Mouse (Mus musculus) hindbrain, embryonic 12.5 days (tissue): ENCODE data around the gene Abhd12. TPM values are rescaled to one million over a fixed set of nuclear protein-coding genes. Genes with fewer than 3 reads are reported as not detected.

Experiments used
- ATAC-seq: fragments of 200-750 bp; cut with Nextera tagmentation; 2 replicates; pipeline ENCODE4 v1.8.0; 2017; ENCODE audit warnings: moderate TSS enrichment; ENCODE audit not compliant: low FRiP score
- H3K27ac ChIP-seq: fragments of 300-500 bp; sonication (generic); 2 replicates; pipeline ENCODE4 v1.5.1; 2016; ENCODE audit warnings: mild to moderate bottlenecking
- H3K27me3 ChIP-seq: fragments of 300-500 bp; sonication (generic); 2 replicates; pipeline ENCODE4 v1.6.1; 2016; ENCODE audit warnings: mild to moderate bottlenecking
- H3K36me3 ChIP-seq: fragments of 300-500 bp; sonication (generic); 2 replicates; pipeline ENCODE4 v1.6.1; 2016; ENCODE audit warnings: mild to moderate bottlenecking
- H3K4me1 ChIP-seq: fragments of 300-500 bp; sonication (generic); 2 replicates; pipeline ENCODE4 v1.6.1; 2016
- H3K4me2 ChIP-seq: fragments of 300-500 bp; sonication (generic); replicated peaks from 2 replicates; pipeline ENCODE4 v1.6.1; 2016; ENCODE audit warnings: mild to moderate bottlenecking
- H3K4me3 ChIP-seq: fragments of 300-500 bp; sonication (generic); 2 replicates; pipeline ENCODE4 v1.5.1; 2016; ENCODE audit warnings: mild to moderate bottlenecking
- H3K9ac ChIP-seq: fragments of 300-500 bp; sonication (generic); 2 replicates; pipeline ENCODE4 v1.6.1; 2016; ENCODE audit warnings: mild to moderate bottlenecking, moderate library complexity
- H3K9me3 ChIP-seq: fragments of 300-500 bp; sonication (generic); replicated peaks from 2 replicates; pipeline ENCODE4 v1.6.1; 2016; ENCODE audit warnings: mild to moderate bottlenecking
- WGBS: fragments of 180-500 bp; shearing (Covaris S2); methylation state at CpG from one replicate; pipeline ENCODE4 v1.1.7; 2016; 5-methylcytosine and 5-hydroxymethylcytosine counted together
- polyA plus RNA-seq: library from polyadenylated mRNA; unstranded; fragments of >200 nt; fragmentation: Nextera tagmentation; extraction: Ambion mirVana; gene quantifications from 2 replicates; pipeline ENCODE4 v1.2.1, GENCODE M21; 2016

The Abhd12 gene
- polyA plus RNA-seq, 1 experiment from 2014 or later, result 74.1 TPM

- Histone ChIP-seq H3K27me3 (no peaks in the 10 kb centered on the region), H3K9ac (peak within 1 kb of the TSS; percentile 93), H3K4me1 (peaks cover 18% of the 10 kb centered on the region), H3K4me2 (peak within 1 kb of the TSS; percentile 94), H3K36me3 (no peaks in the 10 kb centered on the region), H3K9me3 (no peaks in the 10 kb centered on the region), H3K27ac (peak within 1 kb of the TSS; percentile 89), H3K4me3 (peak within 1 kb of the TSS; percentile 92)
- ATAC-seq, result peak; percentile 69
- WGBS, result 33% methylated on average over 9 of the region's 9 CpGs
These were observed 452 bp upstream of the Abhd12 start, which contains the start of gene Gins1 for GRCm38 (mm10) chr2:150904936-150905450. Gene Gins1, plus strand, starts transcription at chr2:150905400.

DNA sequence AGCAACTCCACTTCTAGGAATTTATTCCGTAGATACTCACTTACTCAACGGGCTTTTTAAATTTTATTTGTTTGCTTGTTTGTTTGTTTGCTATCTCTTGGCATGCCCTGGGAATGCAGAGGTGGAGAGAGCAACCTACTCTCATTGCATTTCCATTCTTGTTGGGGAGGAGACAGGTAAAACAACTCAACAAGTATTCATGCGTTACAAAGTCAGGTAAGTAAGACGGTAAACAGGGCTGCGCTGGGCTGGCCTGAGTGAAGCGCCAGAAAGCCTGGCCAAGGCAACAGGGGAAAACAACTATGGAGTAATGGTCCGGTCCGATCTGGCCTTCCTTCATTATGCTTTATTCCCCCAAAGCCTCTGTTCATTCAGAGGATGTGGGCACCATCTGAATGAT lies 2.2 kb downstream of the Abhd12 start:
- 0 out of 2 replicates have a peak overlapping the region, but pooled peaks have one; percentile 94 for H3K4me2 ChIP-seq
- ATAC-seq, result no peak
- no peak overlapping the region for H3K9ac ChIP-seq
- H3K36me3 ChIP-seq, result no peaks in the 10 kb centered on the region
- H3K27me3 ChIP-seq, result no peaks in the 10 kb centered on the region
- H3K4me3 ChIP-seq, result no peak overlapping the region
- H3K4me1 ChIP-seq, result peaks cover 17% of the 10 kb centered on the region
- no peak overlapping the region for H3K27ac ChIP-seq
- H3K9me3 ChIP-seq, result no peaks in the 10 kb centered on the region
- 85% methylated on average over 8 of the region's 8 CpGs for WGBS

DNA sequence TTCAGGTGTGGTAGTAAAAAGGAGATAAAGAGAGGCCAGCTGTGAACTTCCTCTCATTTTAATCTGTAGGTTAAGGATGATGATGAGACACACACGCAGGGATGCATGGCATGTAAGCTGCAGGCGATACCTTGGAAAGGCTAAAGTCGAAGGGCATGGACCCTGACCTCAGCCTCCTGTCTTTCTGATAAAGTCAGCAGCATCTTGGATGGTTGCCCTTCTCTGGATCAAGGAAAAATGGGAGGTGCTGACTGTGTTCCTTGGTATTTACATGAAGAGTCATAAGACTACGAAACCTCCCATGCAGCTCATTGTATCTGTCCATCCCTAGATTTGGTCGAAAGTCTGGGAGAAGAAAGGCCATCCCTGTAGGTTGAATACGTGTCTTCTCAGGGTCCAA lies 4.2 kb downstream of the Abhd12 start:
- Histone ChIP-seq H3K4me2 (no peak overlapping the region), H3K36me3 (no peaks in the 10 kb centered on the region), H3K4me1 (peaks cover 17% of the 10 kb centered on the region), H3K9me3 (no peaks in the 10 kb centered on the region), H3K9ac (no peak overlapping the region), H3K27me3 (no peaks in the 10 kb centered on the region), H3K4me3 (no peak overlapping the region), H3K27ac (no peak overlapping the region)
- ATAC-seq, result no peak
- WGBS, result 96% methylated on average over 6 of the region's 6 CpGs

GRCm38 (mm10) chr2:150895691-150896252 lies 8.8 kb downstream of the Abhd12 start:
- 85% methylated on average over 7 of the region's 7 CpGs for WGBS

GRCm38 (mm10) chr2:150894617-150895267 lies 9.8 kb downstream of the Abhd12 start:
- no peaks in the 10 kb centered on the region for H3K36me3 ChIP-seq

More at GRCm38 (mm10) chr2:150895691-150896252, 8.8 kb downstream of the Abhd12 start:
- no peak for ATAC-seq
- Histone ChIP-seq H3K4me1 (no peaks in the 10 kb centered on the region), H3K9me3 (no peaks in the 10 kb centered on the region), H3K27ac (no peak overlapping the region), H3K9ac (no peak overlapping the region), H3K4me2 (no peak overlapping the region), H3K36me3 (no peaks in the 10 kb centered on the region), H3K4me3 (no peak overlapping the region), H3K27me3 (no peaks in the 10 kb centered on the region)

GRCm38 (mm10) chr2:150887370-150887769 lies 17.2 kb downstream of the Abhd12 start:
- no peak overlapping the region for H3K4me2 ChIP-seq
- no peak overlapping the region for H3K4me3 ChIP-seq
- ATAC-seq, result no peak
- no peak overlapping the region for H3K27ac ChIP-seq
- H3K4me1 ChIP-seq, result no peaks in the 10 kb centered on the region
- 82% methylated on average over 2 of the region's 2 CpGs for WGBS
- H3K36me3 ChIP-seq, result no peaks in the 10 kb centered on the region
- no peaks in the 10 kb centered on the region for H3K9me3 ChIP-seq
- H3K27me3 ChIP-seq, result no peaks in the 10 kb centered on the region
- no peak overlapping the region for H3K9ac ChIP-seq

More at GRCm38 (mm10) chr2:150894617-150895267, 9.8 kb downstream of the Abhd12 start:
- 92% methylated on average over 2 of the region's 2 CpGs for WGBS
- ATAC-seq, result no peak
- no peak overlapping the region for H3K27ac ChIP-seq
- no peaks in the 10 kb centered on the region for H3K27me3 ChIP-seq
- no peak overlapping the region for H3K9ac ChIP-seq
- no peak overlapping the region for H3K4me3 ChIP-seq
- no peaks in the 10 kb centered on the region for H3K4me1 ChIP-seq
- H3K9me3 ChIP-seq, result no peaks in the 10 kb centered on the region
- no peak overlapping the region for H3K4me2 ChIP-seq

- Histone ChIP-seq H3K36me3 (no peaks in the 10 kb centered on the region), H3K4me1 (no peaks in the 10 kb centered on the region), H3K4me3 (no peak overlapping the region)
These were observed 18.2 kb downstream of the Abhd12 start for GRCm38 (mm10) chr2:150886315-150886714.

DNA sequence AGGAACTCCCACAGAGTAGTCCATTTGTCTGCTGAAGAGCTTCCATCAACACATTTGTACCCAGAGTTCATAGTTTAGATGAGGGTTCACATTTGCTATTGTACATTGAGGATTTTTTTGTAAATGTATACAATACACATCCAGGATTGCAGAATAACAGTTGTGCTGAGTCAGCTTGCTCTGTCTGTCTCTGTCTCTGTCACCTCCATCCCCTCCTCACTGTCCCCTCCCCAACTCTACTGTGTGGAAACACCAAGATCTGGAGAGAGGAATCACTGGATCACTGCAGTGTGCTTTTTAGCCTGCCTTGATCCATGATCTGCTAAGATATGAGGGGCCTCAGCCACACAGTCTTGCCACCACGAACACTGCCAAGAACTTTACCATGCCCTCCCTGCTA lies 18.7 kb downstream of the Abhd12 start:
- no peak overlapping the region for H3K9ac ChIP-seq
- no peak overlapping the region for H3K4me2 ChIP-seq
- no peaks in the 10 kb centered on the region for H3K36me3 ChIP-seq
- no peak overlapping the region for H3K4me3 ChIP-seq
- 88% methylated on average over 1 of the region's 1 CpGs for WGBS
- H3K4me1 ChIP-seq, result no peaks in the 10 kb centered on the region
- no peaks in the 10 kb centered on the region for H3K27me3 ChIP-seq
- no peaks in the 10 kb centered on the region for H3K9me3 ChIP-seq
- H3K27ac ChIP-seq, result no peak overlapping the region
- no peak for ATAC-seq

More at GRCm38 (mm10) chr2:150886315-150886714, 18.2 kb downstream of the Abhd12 start:
- Histone ChIP-seq H3K9me3 (no peaks in the 10 kb centered on the region), H3K4me2 (no peak overlapping the region), H3K9ac (no peak overlapping the region), H3K27ac (no peak overlapping the region), H3K27me3 (no peaks in the 10 kb centered on the region)
- no peak for ATAC-seq

DNA sequence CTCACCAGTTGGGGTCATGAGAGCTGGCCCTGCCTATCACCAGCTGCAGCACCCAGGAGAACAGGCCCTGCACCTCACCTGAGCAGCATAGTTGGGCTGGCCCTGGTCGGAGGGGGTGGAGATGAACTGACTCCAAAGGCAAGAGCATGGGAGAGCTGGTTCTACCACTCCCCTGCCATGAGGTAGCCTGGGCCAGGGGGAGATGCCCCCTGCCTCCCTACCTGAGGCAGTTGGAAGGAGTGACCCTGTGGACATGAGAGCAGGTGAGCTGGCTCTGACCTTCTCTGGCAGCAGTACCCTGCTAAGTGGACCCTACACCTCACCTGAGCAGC lies 19.8 kb downstream of the Abhd12 start:
- ATAC-seq, result peak; percentile 29; the same call in 1 of the 2 replicates
- 100% methylated on average over 1 of the region's 1 CpGs for WGBS

DNA sequence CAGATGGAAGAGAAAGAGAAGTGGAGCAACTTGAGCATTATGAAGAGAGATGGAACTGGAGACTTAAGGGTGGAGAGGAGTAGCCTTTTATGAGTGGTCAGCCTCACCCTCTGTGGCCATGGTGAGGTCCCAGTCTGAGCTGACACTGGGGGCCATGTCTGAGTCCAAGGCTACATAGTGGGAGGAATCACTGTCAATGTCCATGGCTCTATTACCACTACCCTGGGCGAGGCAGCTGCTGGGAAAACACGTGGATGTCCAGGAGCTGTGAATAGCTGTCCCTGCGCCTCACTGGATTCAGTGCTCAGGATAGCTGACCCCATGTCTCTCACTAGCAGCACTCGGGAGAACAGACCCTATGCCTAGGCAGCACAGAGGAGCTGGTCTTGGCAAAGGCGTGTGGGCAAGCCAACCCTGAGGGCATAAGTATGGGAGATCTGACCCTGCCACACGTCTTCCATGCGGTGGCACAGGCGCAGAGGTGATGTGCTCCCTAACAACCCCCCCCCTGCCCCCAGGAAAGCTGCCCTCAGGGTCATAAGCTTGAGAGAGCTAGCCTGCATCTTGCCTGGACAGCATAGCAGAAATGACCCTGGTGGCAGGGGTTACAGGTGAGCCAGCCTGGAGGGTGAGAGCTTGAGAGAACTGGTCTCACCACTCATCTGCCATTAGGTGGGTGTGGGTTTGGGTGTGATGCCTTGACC lies 20.3 kb downstream of the Abhd12 start:
- no peaks in the 10 kb centered on the region for H3K4me1 ChIP-seq
- 0 out of 2 replicates have a peak, but pooled peaks have one; percentile 16 for ATAC-seq
- no peak overlapping the region for H3K9ac ChIP-seq
- H3K4me3 ChIP-seq, result no peak overlapping the region
- H3K36me3 ChIP-seq, result no peaks in the 10 kb centered on the region
- 93% methylated on average over 8 of the region's 8 CpGs for WGBS
- H3K27ac ChIP-seq, result no peak overlapping the region
- H3K9me3 ChIP-seq, result no peaks in the 10 kb centered on the region
- no peak overlapping the region for H3K4me2 ChIP-seq
- no peaks in the 10 kb centered on the region for H3K27me3 ChIP-seq

More for the DNA sequence above, 19.8 kb downstream of the Abhd12 start:
- Histone ChIP-seq H3K4me2 (no peak overlapping the region), H3K4me1 (no peaks in the 10 kb centered on the region), H3K27me3 (no peaks in the 10 kb centered on the region), H3K9ac (no peak overlapping the region), H3K4me3 (no peak overlapping the region), H3K36me3 (no peaks in the 10 kb centered on the region), H3K27ac (no peak overlapping the region), H3K9me3 (no peaks in the 10 kb centered on the region)

GRCm38 (mm10) chr2:150877561-150877960 lies 27.0 kb downstream of the Abhd12 start:
- no peak for ATAC-seq
- 88% methylated on average over 4 of the region's 4 CpGs for WGBS

DNA sequence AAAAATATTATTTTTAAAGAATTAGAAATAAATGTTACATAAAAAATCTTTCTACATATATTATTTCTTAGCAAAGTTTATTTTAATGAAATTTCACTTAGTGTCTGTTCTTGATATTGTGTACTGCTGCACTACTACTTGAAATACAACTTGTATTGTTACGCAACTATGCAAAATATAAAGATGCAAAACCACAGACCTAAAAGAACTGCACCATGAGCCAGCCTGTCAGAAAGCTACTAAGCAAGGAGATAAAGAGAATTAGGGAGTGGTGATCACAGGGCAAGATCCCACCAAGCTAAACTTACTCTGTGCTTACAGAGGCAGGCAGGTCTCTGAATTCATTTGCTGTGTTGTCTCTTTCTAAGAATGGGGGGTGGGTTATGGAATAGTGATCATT lies 29.3 kb downstream of the Abhd12 start:
- Histone ChIP-seq H3K36me3 (no peaks in the 10 kb centered on the region), H3K27ac (no peak overlapping the region), H3K4me2 (no peak overlapping the region), H3K9me3 (no peaks in the 10 kb centered on the region), H3K4me1 (no peaks in the 10 kb centered on the region), H3K27me3 (no peaks in the 10 kb centered on the region), H3K4me3 (no peak overlapping the region), H3K9ac (no peak overlapping the region)
- whole genome bisulfite sequencing, result 95% methylated on average over 1 of the region's 1 CpGs
- ATAC-seq, result no peak

More at GRCm38 (mm10) chr2:150877561-150877960, 27.0 kb downstream of the Abhd12 start:
- Histone ChIP-seq H3K9ac (no peak overlapping the region), H3K4me2 (no peak overlapping the region), H3K4me1 (no peaks in the 10 kb centered on the region), H3K27ac (no peak overlapping the region), H3K9me3 (no peaks in the 10 kb centered on the region), H3K36me3 (no peaks in the 10 kb centered on the region), H3K27me3 (no peaks in the 10 kb centered on the region), H3K4me3 (no peak overlapping the region)
